Mouse (Mus musculus) c-Kit-positive CD71-positive TER-119-positive erythroid progenitor cells, embryonic 14.5 days (primary cell): ENCODE measurements around the gene Emx2.

ENCODE experiments used
- DNase-seq: peaks from one replicate; pipeline ENCODE4 v3.0.0-alpha.2; 2013; ENCODE audit warnings: low spot score

Emx2 gene

GRCm38 (mm10) chr19:59457951-59458742 lies at the start of gene Emx2:
TSS of gene Emx2 (plus strand) at chr19:59458372.
- DNase-seq: no peak

- DNase-seq: no peak
These were observed 44.0 kb upstream of the Emx2 start for GRCm38 (mm10) chr19:59414128-59414527.

GRCm38 (mm10) chr19:59418024-59418423 lies 40.1 kb upstream of the Emx2 start:
- DNase-seq: peak; percentile 64

DNA sequence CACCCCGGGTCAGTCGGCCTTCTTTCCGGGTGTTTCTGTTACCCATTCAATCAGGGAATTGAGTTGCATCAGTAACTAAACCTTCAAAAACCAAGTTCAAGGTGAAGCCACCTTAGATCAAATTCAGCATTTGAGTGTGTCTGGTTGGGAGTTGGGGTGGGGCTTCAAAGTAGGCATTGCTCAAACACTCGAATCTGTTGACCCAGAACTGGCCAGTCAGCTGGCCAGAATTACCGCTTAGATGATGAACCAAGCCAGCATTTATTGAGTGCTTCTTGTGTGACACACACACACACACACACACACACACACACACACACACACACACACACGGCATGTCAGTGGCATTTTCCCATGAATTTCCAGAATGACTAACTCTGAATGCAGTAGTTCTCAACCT lies 39.5 kb upstream of the Emx2 start:
- DNase-seq: no peak

GRCm38 (mm10) chr19:59422393-59422792 lies 35.8 kb upstream of the Emx2 start:
- DNase-seq: no peak

DNA sequence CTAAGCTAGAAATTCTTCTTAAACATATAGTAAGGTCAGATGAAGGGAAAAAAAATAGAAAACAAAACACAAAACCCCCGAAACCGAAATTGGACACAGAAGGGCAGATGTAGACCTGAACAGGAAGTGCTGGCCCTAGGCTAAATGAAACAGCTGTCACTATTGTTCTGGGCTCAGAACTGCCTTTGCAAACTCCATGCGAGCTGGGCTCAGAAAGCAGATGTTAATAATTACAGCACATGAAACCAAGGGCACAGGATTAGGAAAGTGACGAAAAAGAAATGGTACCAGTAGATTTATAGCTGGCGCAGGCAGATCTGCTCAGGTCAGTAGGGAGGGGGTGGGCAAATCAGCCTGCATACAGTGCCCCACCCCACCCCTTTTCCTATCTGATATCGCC lies 34.5 kb upstream of the Emx2 start:
- DNase-seq: no peak

GRCm38 (mm10) chr19:59424975-59425374 lies 33.2 kb upstream of the Emx2 start:
- DNase-seq: no peak

DNA sequence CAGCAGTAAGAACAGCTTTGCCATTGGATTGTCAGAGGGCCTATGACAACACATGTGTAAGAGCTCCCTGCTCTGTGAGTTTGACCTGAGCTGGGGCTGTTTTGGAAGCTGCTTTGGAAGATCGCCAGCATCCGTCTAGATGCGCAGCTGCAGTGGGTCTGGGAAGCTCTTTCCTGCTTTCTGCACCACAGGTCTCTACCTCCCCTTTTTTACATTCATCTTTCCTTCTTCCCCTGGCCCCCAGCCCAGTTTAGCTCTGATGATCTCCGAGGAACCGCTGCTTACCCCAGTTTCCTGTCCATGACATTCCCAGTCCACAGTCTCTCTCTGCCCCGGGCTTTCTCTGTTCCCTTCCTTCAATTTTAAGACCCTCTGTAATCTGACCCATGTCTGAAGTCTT lies 25.9 kb upstream of the Emx2 start:
- no peak for DNase-seq

- no peak for DNase-seq
These were observed 7.5 kb upstream of the Emx2 start for GRCm38 (mm10) chr19:59450561-59451135.

- DNase-seq: no peak
These were observed 6.7 kb upstream of the Emx2 start for GRCm38 (mm10) chr19:59451441-59451951.

DNA sequence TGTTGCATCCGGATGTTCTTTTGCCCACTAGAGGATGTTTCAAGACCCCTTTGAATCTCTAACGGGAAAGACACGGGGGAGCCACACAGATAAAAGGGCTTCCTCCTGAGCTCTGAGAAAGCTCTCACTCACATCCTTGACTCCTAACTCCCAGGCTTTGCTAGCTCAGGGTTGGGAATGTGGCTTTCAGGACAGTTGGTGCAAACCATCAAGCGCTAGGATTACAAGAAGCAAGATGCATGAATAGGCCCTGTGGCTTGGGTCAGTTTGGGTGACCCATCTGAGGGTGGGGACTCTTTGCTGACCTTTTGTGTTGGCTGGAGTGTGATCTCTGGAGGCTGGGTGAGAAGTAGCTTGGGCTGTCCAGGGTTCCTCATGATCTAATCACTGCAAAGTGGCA lies 5.9 kb upstream of the Emx2 start:
- DNase-seq: no peak

DNA sequence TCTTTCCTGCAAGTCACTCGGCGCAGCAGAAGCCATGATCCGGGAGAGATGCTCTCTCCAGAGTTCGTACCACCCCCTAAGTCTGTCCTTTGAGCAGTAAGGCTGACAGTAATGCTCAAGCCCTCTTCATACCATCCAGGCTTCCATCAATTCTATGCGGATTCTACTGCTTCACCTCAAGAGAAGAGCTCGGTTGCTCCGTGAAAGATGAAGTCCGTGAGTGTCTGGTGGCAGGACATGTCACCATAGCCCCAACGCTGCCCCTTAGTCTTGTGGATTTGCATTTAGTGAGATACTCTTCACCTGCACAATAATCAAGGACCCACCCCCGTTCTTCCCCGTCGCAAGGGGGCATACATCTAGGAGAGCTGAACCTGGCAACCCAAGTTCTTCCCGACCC lies 4.6 kb upstream of the Emx2 start:
- DNase-seq: no peak

DNA sequence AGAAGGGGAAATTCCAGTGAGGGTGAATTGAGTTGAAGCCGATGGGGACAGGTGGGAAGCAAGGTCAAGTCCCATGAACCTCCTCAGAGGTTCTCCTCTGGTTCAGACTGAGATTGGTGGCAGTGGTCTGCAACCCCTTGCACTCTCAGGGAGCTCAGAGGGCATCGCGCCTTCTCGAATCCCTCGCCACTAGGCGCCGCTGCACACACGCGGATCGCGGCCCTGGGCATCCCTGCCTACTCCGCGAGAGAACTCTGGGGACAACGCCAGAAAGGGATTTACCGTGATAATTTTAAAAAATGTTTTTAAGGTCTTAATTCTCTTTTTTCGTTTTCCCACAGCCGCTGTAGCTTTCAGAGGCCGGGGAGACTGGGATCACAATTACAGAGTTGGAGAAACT lies 4.0 kb upstream of the Emx2 start:
- peak; percentile 19 for DNase-seq

GRCm38 (mm10) chr19:59455671-59456070 lies 2.5 kb upstream of the Emx2 start:
- no peak for DNase-seq

- DNase-seq: no peak
These were observed 894 bp upstream of the Emx2 start for GRCm38 (mm10) chr19:59457011-59457945.

DNA sequence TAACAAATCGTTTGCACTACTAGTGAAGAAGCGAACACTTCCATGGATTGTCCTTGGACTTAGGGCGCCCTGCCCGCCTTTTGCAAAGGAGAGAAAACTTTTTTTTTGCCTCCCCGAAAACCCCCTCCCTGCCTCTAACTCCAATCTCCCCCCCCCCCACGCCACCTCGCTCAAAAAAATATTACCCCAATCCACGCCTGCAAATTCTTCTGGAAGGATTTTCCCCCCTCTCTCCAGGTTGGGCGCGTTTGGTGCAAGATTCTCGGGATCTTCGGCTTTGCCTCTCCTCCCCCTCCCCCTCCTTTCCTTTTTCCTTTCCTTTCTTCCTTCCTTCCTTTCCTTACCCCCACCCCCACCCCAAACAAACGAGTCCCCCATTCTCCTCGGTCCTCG lies 567 bp downstream of the Emx2 start:
- DNase-seq: no peak

DNA sequence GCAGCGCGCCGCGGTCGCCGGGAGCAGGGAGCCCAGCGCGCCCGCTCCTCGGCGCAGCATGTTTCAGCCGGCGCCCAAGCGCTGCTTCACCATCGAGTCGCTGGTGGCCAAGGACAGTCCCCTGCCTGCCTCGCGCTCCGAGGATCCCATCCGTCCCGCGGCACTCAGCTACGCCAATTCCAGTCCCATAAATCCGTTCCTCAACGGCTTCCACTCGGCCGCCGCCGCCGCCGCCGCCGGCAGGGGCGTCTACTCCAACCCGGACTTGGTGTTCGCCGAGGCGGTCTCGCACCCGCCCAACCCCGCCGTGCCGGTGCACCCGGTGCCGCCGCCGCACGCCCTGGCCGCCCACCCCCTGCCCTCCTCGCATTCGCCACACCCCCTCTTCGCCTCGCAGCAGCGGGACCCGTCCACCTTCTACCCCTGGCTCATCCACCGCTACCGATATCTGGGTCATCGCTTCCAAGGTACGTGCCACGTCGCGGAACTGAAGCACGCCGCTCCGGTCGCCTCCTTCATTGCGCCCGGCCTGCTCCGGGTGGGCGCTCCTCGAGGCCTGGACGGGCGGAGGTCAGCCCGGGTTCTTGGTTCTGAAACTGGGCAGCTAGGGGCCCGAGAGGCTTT lies 1.1 kb downstream of the Emx2 start:
- no peak for DNase-seq

GRCm38 (mm10) chr19:59459811-59460241 lies 1.7 kb downstream of the Emx2 start:
- no peak for DNase-seq

GRCm38 (mm10) chr19:59460328-59461115 lies 2.4 kb downstream of the Emx2 start:
- no peak for DNase-seq

GRCm38 (mm10) chr19:59461481-59462421 lies 3.6 kb downstream of the Emx2 start:
- no peak for DNase-seq
